Mouse (Mus musculus) stomach, embryonic 14.5 days (tissue): ENCODE results near the gene Kank2. TPM values are rescaled to one million over a fixed set of nuclear protein-coding genes. Genes with fewer than 3 reads are reported as not detected.

Source experiments
- ATAC-seq: fragments of 200-750 bp; cut with Nextera tagmentation; 2 replicates; pipeline ENCODE4 v1.8.0; 2017; ENCODE audit warnings: low read depth, moderate TSS enrichment; ENCODE audit not compliant: insufficient number of reproducible peaks, insufficient read depth, low FRiP score
- H3K27ac ChIP-seq: fragments of 300-500 bp; sonication (generic); 2 replicates; pipeline ENCODE4 v1.5.1; 2014; ENCODE audit warnings: mild to moderate bottlenecking, low read length, moderate library complexity, mixed read lengths
- H3K27me3 ChIP-seq: fragments of 300-500 bp; sonication (generic); 2 replicates; pipeline ENCODE4 v1.6.1; 2014; ENCODE audit warnings: low read length, control low read depth, mixed read lengths; ENCODE audit not compliant: control insufficient read depth, insufficient read depth
- H3K36me3 ChIP-seq: fragments of 300-500 bp; sonication (generic); 2 replicates; pipeline ENCODE4 v1.6.1; 2014; ENCODE audit warnings: mild to moderate bottlenecking, control low read depth, low read length, moderate library complexity, mixed read lengths; ENCODE audit not compliant: control insufficient read depth, insufficient read depth
- H3K4me1 ChIP-seq: fragments of 300-500 bp; sonication (generic); 2 replicates; pipeline ENCODE4 v1.6.1; 2014; ENCODE audit warnings: low read length, control low read depth, mixed read lengths; ENCODE audit not compliant: control insufficient read depth, insufficient read depth
- H3K4me2 ChIP-seq: fragments of 300-500 bp; sonication (generic); replicated peaks from 2 replicates; pipeline ENCODE4 v1.6.1; 2014; ENCODE audit warnings: low read depth, low read length, control low read depth
- H3K4me3 ChIP-seq: fragments of 300-500 bp; sonication (generic); 2 replicates; pipeline ENCODE4 v1.5.1; 2014; ENCODE audit warnings: low read depth, low read length, control low read depth
- H3K9ac ChIP-seq: fragments of 300-500 bp; sonication (generic); replicated peaks from 2 replicates; pipeline ENCODE4 v1.6.1; 2014; ENCODE audit warnings: low read depth, mild to moderate bottlenecking, control low read depth, low read length, moderate library complexity, mixed read lengths
- H3K9me3 ChIP-seq: fragments of 300-500 bp; sonication (generic); 2 replicates; pipeline ENCODE4 v1.6.1; 2016; ENCODE audit warnings: low read depth, low read length, control low read depth; ENCODE audit not compliant: control insufficient read depth
- WGBS: fragments of 180-500 bp; shearing (Covaris S2); extraction: QIAGEN DNeasy Blood & Tissue Kit; methylation state at CpG from one replicate; pipeline ENCODE4 v1.1.7; 2014; 5-methylcytosine and 5-hydroxymethylcytosine counted together
- polyA plus RNA-seq: library from polyadenylated mRNA; unstranded; fragments of >200 nt; fragmentation: Nextera tagmentation; extraction: Ambion mirVana; gene quantifications from 2 replicates; pipeline ENCODE4 v1.2.1, GENCODE M21; 2014

Kank2 gene
- polyA plus RNA-seq, 1 experiment from 2014 or later, result 10.3 TPM

- Histone ChIP-seq H3K27me3 (no peaks in the 10 kb centered on the region), H3K27ac (no peak overlapping the region), H3K9me3 (no peaks in the 10 kb centered on the region), H3K9ac (no peak overlapping the region), H3K4me3 (no peak overlapping the region), H3K4me1 (0 out of 2 replicates have a peak, but pooled peaks cover 4% of the 10 kb centered on the region), H3K4me2 (no peak overlapping the region), H3K36me3 (peaks cover 7% of the 10 kb centered on the region)
- 76% methylated on average over 11 of the region's 11 CpGs for WGBS
- no peak for ATAC-seq
Observed at GRCm38 (mm10) chr9:21806976-21807375, 8.4 kb upstream of the Kank2 start.

GRCm38 (mm10) chr9:21806363-21806762 is 7.8 kb upstream of the Kank2 start:
- Histone ChIP-seq H3K4me1 (0 out of 2 replicates have a peak, but pooled peaks cover 4% of the 10 kb centered on the region), H3K4me3 (no peak overlapping the region), H3K27ac (no peak overlapping the region), H3K9me3 (no peaks in the 10 kb centered on the region), H3K4me2 (no peak overlapping the region), H3K36me3 (peaks cover 10% of the 10 kb centered on the region), H3K9ac (no peak overlapping the region), H3K27me3 (no peaks in the 10 kb centered on the region)
- no peak for ATAC-seq
- 48% methylated on average over 3 of the region's 3 CpGs for WGBS

DNA sequence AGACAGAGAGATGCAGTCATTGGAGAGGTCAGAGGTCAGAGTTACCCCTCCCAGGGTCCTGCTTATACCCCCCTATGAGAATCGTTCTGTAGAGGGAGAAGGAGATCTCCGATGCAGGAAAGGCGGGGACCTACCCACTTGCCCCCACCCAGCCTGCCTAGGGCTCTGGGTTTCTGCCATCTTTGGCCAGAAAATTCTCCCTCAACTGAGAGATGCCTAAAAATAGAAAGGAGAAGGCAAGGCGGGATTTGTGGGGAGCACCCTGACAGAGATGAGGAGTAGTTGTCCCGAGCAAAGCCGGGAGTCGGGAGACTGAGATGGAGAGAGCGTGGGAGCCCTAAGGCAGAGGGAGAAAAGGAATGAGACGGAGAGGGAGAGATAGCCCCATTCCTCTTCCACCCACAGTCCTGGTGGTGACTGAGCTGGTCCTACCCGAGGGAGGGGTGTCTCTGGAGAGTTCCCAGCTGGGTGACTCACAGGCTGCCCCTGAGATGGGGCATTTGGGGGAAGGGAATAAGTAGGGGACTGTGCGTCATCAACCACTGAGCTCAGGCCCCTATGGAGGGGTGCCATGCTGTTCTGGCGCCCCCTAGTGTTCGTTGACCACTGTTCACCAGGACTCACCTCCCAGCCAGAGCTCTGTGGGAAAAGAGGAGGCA is 5.6 kb upstream of the Kank2 start:
- 0 out of 2 replicates have a peak overlapping the region, but pooled peaks have one; percentile 18 for H3K4me2 ChIP-seq

DNA sequence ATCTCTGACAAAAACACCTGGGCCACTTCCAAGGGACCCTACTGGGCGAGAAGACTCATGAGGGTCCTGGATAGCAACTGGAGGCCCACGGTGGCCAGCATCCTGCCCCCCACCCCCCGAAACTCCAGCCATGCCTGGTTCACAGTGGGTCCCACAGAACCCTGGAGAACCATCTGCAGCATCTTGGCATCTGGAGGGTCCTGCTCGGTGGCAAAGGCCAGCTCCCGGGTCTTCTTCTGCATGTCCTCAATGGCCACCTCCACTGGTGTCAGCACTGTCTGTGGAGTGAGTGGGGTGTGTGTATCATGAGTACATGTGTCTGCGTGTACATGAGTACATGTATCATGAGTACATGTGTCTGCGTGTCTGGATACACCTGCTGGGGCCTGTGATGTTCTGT is 3.0 kb upstream of the Kank2 start:
- no peak overlapping the region for H3K4me3 ChIP-seq
- H3K27me3 ChIP-seq, result no peaks in the 10 kb centered on the region
- H3K9me3 ChIP-seq, result no peaks in the 10 kb centered on the region
- no peak overlapping the region for H3K9ac ChIP-seq
- ATAC-seq, result no peak
- peaks cover 15% of the 10 kb centered on the region for H3K4me1 ChIP-seq
- no peak overlapping the region for H3K4me2 ChIP-seq
- H3K27ac ChIP-seq, result no peak overlapping the region
- WGBS, result 91% methylated on average over 7 of the region's 7 CpGs
- H3K36me3 ChIP-seq, result peaks cover 16% of the 10 kb centered on the region

More for the DNA sequence above, 5.6 kb upstream of the Kank2 start:
- H3K27ac ChIP-seq, result peak overlapping the region; percentile 61
- 0 out of 2 replicates have a peak, but pooled peaks cover 4% of the 10 kb centered on the region for H3K4me1 ChIP-seq
- H3K4me3 ChIP-seq, result no peak overlapping the region
- WGBS, result 34% methylated on average over 13 of the region's 13 CpGs
- peak; percentile 87 for ATAC-seq
- peaks cover 16% of the 10 kb centered on the region for H3K36me3 ChIP-seq
- no peak overlapping the region for H3K9ac ChIP-seq
- H3K9me3 ChIP-seq, result no peaks in the 10 kb centered on the region
- H3K27me3 ChIP-seq, result no peaks in the 10 kb centered on the region

GRCm38 (mm10) chr9:21801121-21801520 is 2.6 kb upstream of the Kank2 start:
- no peaks in the 10 kb centered on the region for H3K9me3 ChIP-seq
- ATAC-seq, result no peak
- H3K4me3 ChIP-seq, result no peak overlapping the region
- no peaks in the 10 kb centered on the region for H3K27me3 ChIP-seq
- H3K4me2 ChIP-seq, result no peak overlapping the region
- H3K27ac ChIP-seq, result no peak overlapping the region
- 77% methylated on average over 7 of the region's 7 CpGs for WGBS
- peaks cover 16% of the 10 kb centered on the region for H3K36me3 ChIP-seq
- H3K9ac ChIP-seq, result no peak overlapping the region
- H3K4me1 ChIP-seq, result peaks cover 20% of the 10 kb centered on the region

DNA sequence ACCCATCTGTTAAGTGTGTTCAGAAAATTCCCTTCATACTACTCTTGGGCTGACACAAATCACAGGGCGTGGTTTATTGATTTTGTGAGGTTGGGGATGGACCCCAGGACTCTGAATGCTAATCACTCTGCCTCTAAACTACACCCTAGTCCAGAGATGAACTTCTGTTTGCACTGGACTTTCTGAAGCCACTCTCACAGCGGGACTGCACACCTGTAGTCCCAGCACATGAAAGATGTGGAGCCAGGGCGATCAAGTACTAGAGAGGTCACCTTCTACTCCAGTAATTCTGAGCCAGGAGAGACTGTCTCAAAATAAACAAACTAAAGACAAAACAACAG is 436 bp upstream of the Kank2 start:
- Histone ChIP-seq H3K36me3 (peaks cover 31% of the 10 kb centered on the region), H3K9me3 (no peaks in the 10 kb centered on the region), H3K4me2 (peak overlapping the region; percentile 57), H3K27me3 (no peaks in the 10 kb centered on the region), H3K4me3 (peak overlapping the region; percentile 58), H3K9ac (0 out of 2 replicates have a peak overlapping the region, but pooled peaks have one; percentile 68), H3K27ac (peak overlapping the region; percentile 91; the same call in 1 of the 2 replicates), H3K4me1 (peaks cover 25% of the 10 kb centered on the region)
- 33% methylated on average over 3 of the region's 3 CpGs for WGBS
- no peak for ATAC-seq

DNA sequence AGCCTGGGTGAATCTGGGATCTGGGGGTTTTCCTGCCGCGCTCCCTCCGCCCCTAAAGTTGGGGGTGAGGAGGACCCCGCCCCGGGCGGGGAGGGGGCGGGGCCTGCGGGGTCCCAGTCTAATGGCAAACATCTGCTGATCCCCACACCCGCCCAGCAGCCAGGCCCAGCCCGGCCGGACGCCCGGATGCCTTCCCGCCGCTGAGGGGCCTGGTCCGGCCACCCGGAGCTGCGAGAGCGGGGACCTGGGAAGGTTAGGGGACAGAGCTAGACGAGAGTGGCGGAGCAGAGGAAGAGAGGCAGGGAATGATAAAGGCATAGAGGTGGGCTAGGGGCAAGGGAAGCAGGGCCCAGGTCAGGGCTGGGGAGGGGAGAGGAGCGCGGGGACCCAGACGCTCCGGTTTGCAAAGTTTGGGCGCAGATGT is 611 bp downstream of the Kank2 start:
- WGBS, result under 1% methylated on average over 24 of the region's 26 CpGs
- Histone ChIP-seq H3K9ac (peak overlapping the region; percentile 68), H3K9me3 (no peaks in the 10 kb centered on the region), H3K4me1 (peaks cover 28% of the 10 kb centered on the region), H3K4me3 (peak overlapping the region; percentile 58), H3K4me2 (peak overlapping the region; percentile 57), H3K36me3 (peaks cover 41% of the 10 kb centered on the region), H3K27me3 (no peaks in the 10 kb centered on the region), H3K27ac (peak overlapping the region; percentile 91)
- peak; percentile 59 for ATAC-seq

DNA sequence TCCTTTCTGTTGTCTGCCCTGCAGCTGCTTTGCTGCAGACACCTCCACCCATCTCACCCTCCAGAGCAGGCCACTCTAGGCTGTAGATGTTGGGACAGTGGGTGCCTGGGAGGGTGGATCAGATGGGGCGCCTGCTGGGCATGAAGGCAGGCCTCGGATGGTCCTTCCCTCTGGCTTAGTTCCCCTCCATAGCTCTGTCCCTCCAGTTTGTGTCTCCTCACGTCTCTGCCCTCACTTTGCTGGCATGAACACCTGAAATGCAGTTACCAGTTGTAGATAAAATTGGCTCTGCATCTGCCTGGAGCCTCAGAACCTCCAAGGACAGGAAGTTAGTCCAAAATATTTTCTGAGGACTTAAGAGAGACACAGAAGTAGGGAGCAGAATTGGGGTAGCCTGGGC is 1.6 kb downstream of the Kank2 start:
- Histone ChIP-seq H3K36me3 (peaks cover 43% of the 10 kb centered on the region), H3K27me3 (no peaks in the 10 kb centered on the region), H3K4me2 (peak overlapping the region; percentile 57), H3K4me3 (peak overlapping the region; percentile 58), H3K9me3 (no peaks in the 10 kb centered on the region), H3K9ac (no peak overlapping the region), H3K27ac (peak overlapping the region; percentile 91; the same call in 1 of the 2 replicates), H3K4me1 (peaks cover 38% of the 10 kb centered on the region)
- no peak for ATAC-seq
- 65% methylated on average over 3 of the region's 3 CpGs for WGBS
